Mouse (Mus musculus) thymus, adult 2 months (tissue): ENCODE data around the gene Ppm1j.

Experiments used
- CTCF ChIP-seq: fragments of 200-500 bp; IDR thresholded peaks from 2 replicates; pipeline ENCODE4 v1.5.1; 2012; ENCODE audit warnings: mild to moderate bottlenecking, control low read depth, low read length, moderate library complexity, borderline replicate concordance; ENCODE audit not compliant: control insufficient read depth, poor library complexity, insufficient read depth; ENCODE audit errors: extremely low read depth
- POLR2A ChIP-seq: fragments of 200-500 bp; IDR thresholded peaks from 2 replicates; pipeline ENCODE4 v1.6.1; 2012; ENCODE audit warnings: mild to moderate bottlenecking, low read length, control low read depth, moderate library complexity; ENCODE audit not compliant: control insufficient read depth, poor library complexity, insufficient read depth; ENCODE audit errors: extremely low read depth

GRCm38 (mm10) chr3:104791671-104792070 is 10.8 kb downstream of the Ppm1j start:
- TF ChIP-seq CTCF (no peak), POLR2A (no peak)
